Mouse (Mus musculus): Measurements from ENCODE around the gene 4931428F04Rik.
"Not testable (repeated sequence)": the region's sequence is repeated elsewhere in the genome, so short reads cannot be mapped to it uniquely, and the experiment has no call there.

The 4931428F04Rik gene

DNA sequence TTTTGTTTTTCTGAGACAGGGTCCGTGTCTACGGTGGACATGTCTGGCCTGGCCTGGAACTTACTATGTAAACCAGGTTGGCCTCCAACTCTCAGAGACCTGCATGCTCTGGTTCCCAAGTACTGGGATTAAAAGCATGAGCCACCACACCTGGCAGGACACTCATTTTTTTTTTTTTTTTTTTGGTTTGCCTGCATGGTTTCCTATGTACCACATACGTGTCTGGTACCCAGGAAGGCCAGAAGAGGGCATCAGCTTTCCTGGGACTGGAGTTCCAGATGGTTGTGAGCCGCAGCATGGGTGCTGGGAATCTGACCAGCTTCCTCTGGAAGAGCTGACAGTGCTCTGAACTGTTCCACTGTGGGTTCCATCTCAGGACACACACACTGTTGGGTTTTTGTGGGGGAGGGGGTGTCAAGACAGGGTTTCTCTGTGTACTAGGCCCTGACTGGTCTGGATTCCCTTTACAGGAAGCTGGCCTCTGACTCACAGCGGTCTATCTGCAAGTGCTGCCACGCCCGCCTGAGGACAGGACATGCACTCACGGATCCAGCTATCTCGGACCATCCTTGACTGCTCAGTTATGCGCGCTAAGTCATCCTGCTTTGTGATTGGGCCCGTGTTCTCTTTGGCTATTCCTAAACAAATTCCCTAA is 28.2 kb downstream of the 4931428F04Rik start:
- DNase-seq (ENCODE audit: low spot score in 2 of 2): no peak

DNA sequence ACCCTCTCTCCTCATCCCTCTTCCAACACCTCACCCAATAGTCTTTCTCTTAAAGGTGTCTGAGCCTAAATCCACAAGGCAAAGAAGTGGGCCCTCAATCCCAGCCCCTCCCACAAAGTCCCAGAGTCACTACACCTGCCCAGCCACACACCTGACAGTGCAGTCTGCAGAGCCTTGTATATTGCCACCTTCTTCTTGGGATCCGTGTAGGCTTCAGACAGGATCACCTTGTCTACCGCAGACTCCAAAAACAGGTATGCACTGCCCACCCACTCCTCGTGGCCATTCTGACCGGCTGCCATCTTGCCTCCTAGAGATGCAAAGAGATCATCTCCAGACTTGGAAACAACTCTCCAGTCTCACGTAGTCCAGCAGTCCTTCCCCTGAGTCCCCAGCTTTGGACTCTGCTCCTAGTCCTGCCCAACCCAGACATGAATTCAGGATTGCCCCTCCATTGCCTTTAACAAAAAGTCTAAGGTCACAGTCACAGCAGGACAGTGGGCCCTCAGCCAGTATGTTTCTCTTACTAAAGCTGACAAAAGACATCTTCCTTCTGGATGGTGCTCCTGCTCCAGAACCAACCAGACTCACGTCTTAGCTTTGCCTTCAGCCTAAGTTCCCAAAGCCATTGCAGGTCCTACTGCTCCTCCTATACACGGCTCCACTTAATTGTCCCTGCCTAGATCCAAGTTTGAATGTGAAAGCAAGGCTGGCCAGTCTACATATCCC is 29.1 kb downstream of the 4931428F04Rik start:
- DNase-seq (ENCODE audit: low spot score in 2 of 2): no peak

DNA sequence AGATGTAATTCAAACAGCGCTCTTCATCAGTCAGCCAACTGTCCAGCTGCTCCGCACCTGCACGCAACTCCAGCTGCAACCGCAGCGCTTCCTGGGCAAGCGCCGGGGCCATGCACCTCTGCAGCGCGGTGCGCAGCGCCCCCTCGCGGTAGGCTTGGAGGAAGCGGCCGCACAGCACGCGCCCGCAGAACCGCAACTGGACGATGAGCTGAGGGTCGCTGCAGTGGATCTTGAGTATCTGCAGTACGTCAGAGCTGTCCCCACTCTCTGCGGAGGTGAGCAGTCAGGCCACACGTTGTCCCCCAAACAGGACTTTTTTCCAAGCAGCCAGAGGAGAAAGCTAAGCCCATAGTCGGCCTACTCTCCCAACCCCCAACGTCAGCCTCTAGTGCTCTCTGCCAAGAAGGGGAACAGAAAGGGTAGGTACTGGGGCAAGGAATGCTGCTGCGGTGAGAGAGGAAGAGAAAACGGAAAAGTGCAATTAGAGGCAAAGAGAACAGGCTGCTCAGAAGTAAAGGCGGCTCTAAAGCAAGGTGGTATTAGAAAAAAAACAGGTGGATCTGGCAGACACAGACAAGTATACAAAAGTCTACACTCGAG is 29.8 kb downstream of the 4931428F04Rik start:
- peak in 1 of 2 experiments; percentile 54 for DNase-seq (ENCODE audit: low spot score in 2 of 2)

DNA sequence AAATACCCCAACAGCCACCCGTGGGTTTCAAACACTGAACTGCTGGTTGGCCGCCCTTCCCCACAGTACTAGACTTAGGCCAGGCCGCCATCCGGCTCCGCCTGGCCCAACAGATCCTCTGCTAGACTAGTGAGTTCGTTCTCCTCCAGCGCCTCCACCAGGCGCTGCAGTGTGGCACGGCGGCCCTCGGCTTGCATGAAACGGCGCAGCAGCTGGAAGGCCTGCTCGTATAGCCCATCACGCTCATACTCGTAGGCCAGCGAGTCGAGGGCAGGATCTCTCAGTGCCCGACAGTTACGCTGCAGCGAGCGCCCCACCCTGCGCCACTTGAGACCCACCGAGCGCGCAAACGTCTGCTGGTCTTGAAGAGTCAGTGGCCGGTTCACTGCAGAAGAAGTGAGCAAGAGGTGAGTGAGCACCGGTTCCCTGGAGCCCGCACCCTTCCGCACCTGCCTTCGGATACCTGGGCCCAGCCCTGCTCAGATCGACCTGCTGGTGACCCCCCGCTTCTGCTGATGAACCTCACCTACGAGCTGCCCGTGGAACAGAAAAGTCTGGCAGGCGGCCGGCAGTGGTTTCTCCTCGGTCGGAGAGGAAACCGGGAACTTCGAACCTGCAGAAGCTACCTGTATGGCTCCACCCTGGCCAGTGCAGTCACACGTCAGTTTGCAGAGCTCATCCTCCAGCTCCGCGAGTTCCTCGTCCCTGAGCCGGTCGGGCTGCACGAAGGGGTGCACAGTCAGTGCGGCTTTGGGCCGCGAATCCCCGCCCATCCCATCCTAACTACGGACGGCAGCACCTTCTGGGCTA is 30.5 kb downstream of the 4931428F04Rik start:
- no peak for DNase-seq (ENCODE audit: low spot score in 2 of 2)

DNA sequence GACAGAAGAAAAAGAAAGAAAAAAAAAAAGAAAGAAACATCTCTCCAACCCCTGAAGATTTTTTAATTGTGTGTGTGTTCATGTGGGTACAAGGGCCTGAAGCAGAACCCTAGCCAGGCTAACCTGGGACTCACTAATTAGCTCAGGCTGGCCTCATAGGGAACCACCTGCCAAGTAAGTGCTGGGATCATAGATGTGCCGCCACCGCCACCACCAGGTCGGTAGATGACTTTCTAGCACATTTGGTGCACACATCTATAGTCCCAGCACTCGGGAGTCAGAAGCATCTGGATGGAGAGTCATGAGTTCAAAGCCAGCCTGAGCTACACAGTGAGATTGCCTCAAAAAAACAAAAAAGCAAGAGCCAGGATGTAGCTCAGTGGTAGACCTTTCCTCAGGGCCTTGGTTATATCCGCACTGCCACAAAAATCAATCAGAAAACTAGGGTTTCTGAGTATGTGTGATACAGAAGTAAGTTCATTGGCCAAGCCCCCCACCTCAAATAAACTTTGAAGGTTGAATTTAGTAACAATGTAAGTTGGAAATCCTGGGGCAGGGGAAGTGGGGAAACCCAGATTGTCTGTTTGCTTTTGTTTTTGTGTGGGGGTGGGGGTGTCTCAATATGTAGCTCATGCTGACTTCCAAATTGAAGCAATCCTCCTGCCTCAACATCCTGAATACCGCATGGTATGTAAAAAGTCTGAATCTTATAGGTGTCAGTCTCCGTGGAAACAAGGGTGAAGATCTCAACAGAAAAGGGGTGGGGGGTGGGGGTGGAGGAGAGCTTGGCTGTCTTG is 32.1 kb downstream of the 4931428F04Rik start:
- no peak for DNase-seq (ENCODE audit: low spot score in 2 of 2)

DNA sequence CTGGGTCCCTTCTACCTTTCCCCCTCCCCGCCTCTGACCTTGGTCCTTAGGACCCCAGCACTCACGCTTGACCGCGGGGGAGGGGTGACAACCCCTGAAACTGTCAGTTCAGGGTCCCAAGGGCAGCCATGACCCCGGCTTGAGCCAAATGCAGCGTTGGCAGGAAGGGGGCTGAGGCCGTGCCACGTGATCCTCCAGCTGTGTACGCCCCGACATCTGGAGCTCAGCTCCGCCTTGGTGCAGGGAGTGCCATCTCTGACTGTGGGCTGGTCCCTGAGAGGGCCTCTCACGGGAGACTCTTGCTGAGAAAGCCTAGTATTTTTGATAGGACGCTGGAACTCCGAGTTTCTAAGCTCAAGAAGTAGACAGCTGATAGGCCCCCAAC is 34.7 kb downstream of the 4931428F04Rik start, which contains the start of gene B3gnt9:
Gene B3gnt9, minus strand, starts transcription at position 188 of the 385 bp plus-strand sequence.
- DNase-seq (ENCODE audit: low spot score in 2 of 2): peak; percentile 85 to 88

DNA sequence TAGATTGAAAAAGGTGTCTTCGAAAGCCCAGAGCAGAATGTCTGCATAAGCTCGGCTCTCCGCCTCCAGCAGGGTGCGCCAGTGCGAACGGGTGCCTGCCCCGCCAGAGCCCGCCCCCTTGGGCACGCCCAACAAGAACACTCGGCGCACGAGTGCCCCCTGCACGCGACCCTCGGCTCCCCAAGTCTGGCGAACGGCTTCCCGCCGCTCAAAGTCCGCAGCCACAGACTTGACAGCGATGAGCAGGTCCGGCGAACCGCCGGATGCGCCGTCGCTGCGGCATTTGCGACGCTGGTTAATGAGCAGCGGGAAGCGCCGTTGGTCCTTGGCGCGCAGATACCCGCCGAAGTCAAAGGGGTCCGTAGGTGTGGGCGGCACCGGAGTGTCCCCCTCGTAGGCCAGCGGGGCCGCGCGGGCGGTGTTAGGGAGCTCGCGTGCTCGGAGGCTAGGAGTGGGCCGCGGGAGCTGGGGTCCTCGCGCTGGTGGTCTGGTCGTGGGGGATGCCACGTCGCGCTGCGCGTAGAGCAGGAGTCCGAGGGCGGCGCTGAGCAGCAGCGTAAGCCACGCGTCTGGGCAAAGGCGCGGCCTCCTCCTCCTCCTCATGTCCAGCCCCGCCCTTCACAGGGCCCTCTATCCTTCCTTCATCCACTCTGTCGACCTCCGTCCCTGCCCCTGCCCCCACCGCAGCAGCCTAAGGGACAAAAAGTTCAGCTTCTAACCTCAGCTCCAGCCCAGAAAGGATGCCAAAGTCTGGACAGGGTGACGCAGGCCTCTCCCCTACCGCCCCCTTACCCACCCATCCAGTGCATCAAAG is 35.3 kb downstream of the 4931428F04Rik start:
- peak; percentile 79 to 86 for DNase-seq (ENCODE audit: low spot score in 2 of 2)

DNA sequence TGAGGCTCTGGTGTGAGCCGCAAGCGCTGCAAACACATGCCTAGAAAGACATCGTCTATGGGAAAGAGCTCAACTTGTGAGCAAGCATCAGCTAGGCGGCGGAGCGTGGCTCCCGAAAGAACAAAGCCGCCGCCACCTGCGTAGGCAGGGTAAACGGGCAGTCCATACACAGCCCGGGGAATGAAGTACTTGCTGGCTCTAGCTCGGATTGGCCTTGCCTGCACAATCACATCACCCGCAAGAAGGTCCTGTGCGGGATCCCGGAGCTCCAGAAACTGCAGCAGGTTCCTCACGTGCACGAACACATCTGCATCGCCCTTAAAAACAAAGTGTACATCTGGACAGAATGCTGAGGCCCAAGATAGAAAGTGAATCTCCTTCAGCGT is 35.9 kb downstream of the 4931428F04Rik start:
- DNase-seq (ENCODE audit: low spot score in 2 of 2): no peak

DNA sequence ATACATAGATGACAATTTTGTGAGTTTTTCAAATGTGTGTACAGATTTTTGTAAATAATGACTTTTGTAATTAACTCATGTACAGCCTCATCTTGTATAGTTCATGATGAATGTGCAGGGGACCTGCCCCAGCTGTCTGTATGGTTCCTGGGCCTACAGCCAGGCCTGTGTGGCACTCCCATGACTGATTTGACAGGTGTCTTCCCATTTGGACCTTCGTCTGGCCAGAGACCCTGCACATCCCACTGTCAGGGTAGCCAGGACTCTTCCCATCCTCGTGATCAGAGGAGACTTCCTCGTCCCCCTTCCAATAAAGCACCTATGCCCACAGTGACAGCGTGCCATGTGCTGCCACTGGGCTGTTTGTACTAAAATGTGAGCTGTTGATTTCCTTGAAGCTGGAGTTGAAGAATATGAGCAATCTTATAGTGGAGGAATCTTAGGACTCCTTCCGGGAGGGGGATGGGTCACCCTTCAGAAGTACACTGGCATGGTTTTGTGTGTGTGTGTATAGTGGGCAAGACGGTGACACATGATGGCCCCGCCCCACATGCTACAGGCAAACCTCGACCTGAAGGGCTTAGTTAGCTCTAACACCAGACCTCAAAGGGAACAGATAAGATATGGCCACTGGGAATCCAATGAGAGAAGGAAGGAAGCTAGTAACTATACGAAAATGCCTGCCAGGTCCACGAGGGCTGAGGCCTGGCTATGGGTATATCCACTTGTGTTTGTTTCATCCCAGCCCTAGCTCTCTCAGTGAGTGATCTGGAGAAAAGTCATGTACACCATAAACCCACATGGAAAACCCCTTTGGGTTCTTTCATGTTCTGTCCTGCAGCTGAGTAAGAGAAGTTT is 36.8 kb downstream of the 4931428F04Rik start:
- DNase-seq (ENCODE audit: low spot score in 2 of 2): no peak

DNA sequence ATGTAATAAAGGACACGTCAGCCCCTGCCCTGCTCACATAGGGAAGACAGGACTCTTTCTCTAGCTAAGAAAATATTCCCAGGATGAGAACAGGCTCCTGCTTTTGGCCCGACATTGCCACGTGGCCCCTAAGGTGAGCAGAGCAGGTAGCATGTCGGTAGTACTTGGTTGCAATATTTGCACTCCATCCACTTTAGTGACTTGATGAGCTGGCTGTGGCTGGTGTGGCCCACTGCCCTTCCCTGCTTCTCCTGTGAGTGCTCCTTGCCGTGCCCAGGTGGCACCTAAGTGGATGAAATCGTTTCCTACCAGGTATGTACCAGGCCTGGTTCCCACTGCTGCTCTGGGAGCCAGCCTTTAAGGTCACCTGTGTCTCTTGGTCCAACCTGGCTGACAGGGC is 37.7 kb downstream of the 4931428F04Rik start:
- no peak for DNase-seq (ENCODE audit: low spot score in 2 of 2)

DNA sequence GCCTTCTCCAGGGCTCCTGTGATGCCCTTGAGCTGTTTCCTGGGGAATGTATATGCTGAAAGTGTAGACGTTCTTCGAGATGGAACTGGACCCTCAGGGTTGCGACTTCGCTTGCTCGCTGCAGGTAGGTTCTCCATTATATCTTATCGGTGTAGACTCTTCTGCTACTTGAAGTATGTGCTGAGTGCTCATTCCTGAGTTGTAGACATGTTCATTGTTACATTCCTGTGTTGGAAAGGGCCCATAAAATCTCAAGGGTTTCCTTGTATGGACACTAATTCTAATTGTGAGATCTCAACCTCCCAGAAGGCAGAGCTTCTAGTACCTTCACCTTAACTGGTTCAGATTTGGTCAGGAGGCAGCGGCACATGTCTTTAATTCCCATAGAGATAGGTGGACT is 48.6 kb downstream of the 4931428F04Rik start:
- DNase-seq (ENCODE audit: low spot score in 2 of 2): no peak

DNA sequence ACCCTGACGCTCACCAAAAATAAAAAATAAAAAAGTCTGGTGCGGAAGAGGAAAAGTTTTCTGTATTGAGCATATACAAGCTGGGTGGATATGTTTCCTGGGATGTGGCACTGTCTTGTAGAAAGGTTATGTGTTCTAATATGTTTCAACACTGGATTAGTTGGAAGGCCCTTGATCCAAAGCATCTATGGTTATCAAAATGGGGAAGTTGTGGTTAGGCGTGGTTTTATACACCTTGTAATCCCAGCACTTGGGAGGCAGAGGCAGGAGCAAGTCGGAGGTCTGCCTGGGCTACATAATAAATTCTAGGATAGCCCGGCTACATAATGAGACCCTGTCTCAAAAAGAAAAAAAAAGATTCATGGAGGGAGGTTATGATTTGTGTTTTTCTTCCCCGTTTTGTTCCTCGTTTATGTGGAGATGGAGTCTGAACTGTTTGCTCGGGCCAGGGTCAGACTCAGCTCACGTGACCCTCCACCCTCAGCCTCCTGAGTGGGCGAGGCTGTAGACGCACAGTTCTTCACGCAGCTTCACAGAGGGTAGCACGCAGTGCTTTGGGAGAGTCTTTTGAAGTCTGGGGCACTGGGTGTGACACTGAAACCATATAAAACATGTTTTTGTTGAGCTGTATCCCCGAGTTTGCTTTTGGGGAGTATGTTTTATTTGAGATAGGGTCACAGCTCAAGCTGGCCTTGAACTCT is 52.1 kb downstream of the 4931428F04Rik start:
- DNase-seq (ENCODE audit: low spot score in 2 of 2): no peak

DNA sequence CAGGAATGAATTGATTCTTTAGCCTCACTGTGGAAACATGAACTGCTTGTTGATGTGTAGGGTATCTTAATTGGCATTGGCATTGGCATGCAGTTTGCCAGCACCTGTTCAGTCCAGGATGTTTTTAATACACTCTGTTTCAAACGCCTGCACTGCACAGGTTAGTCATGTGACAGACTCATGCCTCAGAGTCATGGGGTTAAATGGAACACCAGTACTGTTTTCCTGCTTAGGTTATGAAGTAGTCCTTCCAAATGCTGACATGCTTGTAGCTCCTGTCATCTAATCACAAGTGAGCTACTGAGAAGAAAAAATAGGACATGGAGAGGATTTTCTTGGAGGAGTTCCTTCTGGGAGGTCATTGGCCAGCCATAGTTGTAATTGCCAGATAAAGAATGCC is 54.5 kb downstream of the 4931428F04Rik start:
- no peak for DNase-seq (ENCODE audit: low spot score in 2 of 2)

DNA sequence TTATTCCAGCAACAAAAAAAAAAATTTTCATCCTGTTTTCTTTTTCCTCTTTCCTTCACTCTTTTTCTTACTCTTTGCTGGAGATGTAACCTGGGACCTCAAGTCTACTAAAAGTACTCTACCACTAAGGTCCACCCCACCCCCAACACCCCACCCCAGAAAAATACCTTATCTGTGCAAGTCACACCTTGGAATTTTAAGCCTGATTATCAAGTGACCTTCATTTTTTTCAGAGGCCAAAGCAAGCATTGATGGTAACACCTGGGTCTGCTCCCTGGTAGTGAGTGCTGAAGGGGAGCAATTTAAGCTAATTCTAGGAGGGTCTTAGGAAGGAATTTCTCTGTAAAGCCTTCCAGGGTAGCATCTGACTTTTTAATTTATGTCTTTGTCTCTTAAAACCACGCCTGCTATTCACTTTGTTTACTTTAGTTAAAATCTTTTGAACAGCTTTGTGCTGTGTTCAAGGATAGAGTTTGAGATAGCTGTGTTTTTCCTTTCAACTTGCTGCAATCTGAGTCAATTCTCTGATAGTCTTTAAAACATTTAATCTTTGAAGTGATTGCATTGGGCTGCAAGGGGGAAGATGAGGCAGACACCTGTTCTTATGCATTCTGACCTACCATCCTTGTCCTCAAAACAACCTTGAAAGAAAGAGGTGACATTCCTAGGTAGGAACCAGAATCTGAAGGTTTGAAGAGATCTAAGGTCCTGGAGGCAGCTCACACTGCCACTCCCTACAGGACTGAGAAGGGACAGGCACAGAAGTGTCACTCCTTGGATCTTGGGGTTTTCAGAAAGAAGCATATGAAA is 56.3 kb downstream of the 4931428F04Rik start:
- DNase-seq (ENCODE audit: low spot score in 2 of 2): no peak

DNA sequence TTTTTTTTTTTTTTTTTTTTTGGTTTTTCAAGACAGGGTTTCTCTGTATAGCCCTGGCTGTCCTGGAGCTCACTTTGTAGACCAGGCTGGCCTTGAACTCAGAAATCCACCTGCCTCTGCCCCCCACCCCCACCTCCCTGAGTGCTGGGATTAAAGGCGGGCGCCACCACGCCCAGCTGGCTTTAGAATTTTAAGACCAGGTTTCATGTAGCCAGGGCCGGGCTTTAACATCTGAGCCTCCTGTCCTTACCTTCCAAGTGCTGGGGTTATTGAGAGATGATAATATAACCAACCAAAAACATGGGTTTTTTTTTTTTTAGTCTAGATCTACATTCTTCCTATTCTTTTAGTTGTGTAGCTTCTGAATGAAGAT is 57.4 kb downstream of the 4931428F04Rik start:
- not testable (repeated sequence) for DNase-seq (ENCODE audit: low spot score in 2 of 2)

DNA sequence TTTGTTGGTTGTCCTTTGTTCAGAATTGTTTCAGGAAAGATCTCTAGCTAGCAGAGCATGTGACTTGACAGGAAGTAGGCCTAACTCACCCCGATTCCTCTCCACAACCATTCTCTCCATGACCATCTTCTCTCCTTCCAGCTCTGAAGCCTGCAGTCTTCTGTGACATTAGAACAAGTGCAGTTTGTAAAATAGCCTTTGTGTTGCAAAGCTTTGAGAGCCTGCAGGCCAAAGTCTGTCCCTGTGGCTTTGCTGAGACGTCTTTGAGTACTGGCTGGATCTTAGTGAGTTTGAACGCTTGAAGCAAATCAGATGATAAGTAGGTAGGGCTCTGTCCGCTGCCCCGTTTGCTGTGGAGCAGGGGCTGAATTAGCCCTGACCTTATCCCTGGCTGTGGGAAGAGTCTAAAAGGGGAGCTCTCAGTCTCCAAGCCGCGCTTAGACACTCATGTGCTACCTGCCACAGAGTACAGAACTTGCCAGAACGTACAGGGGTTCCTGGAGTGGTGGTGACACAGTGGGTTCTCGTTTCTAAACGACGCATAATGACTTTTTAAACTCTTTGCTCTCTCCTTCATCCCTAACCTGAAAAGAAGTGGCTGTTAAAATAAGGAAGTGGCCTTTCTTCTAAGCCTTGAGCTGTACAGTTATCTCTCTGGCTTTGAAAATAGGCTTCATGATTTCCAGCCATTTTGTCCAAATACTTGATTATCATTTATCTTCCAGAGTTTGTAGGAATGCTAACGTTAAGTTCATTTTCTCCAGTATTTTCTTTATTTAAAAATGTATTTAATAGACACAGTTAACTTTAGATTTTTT is 58.0 kb downstream of the 4931428F04Rik start:
- DNase-seq (ENCODE audit: low spot score in 2 of 2): no peak

All from heart, adult 9 months (tissue).